Mouse (Mus musculus) mesoderm, embryonic 11.5 days (tissue): ENCODE measurements at regions not wholly inside any gene's neighbourhood (a gene's known extent, or its start where the extent isn't known, plus 50 kb on each side); places are given as distances from the start of the nearest gene placed in this dataset.
"Not testable (repeated sequence)": the region's sequence is repeated elsewhere in the genome, so short reads cannot be mapped to it uniquely, and the experiment has no call there.

Experiments used
- DNase-seq: peaks from one replicate; pipeline ENCODE4 v3.0.0-alpha.2; 2012; ENCODE audit warnings: low read depth, low spot score

DNA sequence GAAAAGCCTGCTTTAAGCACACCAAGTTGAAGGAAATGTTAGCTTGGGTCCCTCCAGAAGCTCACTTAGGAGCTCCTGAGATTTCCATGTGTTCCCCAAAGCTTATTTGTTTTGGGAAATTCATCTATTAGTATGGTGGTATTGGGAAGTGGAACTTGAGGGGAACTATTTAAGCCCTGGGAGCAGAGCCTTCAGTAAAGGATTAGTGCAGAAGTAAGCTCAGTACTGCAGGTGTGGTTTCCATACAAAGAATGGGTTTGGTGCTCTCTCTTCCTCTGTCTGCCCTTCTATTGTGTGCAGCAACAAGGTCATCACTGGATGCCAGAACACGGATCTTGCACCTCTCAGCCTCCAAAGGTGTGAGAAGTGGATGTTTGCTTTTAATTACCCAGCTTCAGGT lies 57.2 kb downstream of the Foxa2 start:
- DNase-seq = no peak

DNA sequence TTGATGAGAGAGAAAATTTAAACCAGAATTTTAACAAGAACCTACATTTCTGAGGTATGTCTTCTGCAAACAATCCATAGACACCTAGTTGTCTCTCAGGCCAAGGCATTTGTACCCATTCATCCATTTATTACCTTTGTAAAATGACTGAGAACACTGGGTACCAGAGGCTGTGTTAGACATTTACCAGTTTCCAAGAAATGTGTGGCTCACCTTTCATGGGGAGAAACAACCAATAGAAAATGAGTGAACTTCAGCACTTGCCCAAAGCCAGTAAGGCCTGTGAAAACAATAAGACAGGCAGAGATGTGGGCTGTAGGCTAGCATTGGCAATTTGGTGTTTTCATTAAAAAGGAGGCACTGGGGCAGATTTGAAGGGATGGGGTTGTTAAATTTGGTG lies 58.2 kb downstream of the Foxa2 start:
- DNase-seq = no peak

DNA sequence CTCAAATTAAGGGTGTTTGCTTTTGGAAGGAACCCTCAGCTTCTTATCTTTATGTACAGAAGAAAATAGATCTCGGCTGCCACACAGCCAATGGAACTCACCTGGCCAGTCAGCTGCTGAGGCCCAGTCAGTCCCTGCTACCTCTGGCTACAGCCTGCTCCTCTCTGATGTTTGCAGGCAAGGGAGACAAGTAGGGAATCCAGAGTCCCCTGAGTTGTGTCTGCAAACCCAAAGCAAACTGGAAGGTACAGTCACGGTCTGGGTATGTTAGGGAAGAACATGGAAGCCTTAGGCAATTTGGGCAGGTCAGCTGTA lies 61.6 kb downstream of the Foxa2 start:
- DNase-seq = no peak

DNA sequence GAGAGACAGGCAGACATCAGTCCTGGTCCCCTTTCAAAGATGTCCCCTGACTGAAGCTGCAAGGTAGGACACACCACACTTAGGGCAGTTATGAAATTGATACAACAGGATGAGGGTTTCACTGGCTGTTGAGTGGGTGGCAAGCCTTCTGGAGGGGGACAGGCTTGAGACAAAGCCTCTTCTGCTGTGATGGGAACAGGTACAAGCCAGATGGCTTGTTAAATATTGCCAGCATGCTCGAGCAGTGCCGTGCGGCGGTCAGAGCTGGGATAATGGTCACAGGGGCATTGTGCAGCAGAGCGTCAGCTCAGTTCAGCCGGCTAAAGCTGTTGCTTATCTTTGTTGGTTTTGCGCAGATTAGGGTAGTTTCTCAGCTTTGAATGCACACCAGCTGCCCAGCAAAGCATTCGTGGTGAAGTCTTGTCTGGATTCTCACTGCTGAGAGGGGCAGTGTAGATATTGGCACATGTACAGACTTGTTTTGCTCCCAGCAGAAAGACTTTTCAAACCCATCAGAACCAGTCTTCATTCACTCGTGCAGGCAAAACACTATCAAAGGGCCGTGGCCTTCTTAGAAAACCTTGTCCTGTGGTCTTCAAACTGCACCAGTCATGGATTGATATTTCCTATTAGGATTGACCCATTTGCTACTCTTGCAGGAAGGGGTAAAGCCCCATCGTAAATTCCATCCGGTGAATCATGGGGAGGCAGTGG lies 62.1 kb downstream of the Foxa2 start:
- no peak for DNase-seq

DNA sequence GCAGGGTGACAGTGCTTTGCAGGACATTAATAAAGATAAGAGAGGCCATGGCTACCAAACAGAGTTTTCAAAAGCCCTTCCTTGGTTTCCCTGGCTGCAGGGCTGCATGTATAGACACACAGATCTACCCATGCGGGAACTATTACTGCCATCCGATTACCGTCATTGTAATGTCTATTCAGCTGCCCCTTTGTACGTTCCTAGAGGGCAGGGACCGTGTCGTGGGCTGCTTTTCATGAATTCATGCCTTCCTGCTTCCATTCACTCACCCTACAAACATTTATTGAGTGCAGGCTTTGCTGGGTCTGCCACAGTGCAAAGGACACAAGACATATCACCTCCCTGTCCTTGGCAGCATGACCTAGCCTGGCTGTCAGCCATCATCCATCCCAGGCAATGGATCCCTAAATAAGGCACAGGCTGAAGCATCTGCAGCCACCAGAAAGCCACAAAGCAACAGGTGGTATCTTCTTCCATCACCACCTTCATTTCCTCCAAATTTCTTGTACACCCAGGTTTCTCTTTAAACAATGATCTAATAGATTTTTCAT lies 65.8 kb downstream of the Foxa2 start:
- peak; percentile 39 for DNase-seq

- DNase-seq = no peak
Observed at GRCm38 (mm10) chr2:147980408-147980807, 66.4 kb downstream of the Foxa2 start.

- no peak for DNase-seq
Observed at GRCm38 (mm10) chr2:147979660-147980364, 67.0 kb downstream of the Foxa2 start.

DNA sequence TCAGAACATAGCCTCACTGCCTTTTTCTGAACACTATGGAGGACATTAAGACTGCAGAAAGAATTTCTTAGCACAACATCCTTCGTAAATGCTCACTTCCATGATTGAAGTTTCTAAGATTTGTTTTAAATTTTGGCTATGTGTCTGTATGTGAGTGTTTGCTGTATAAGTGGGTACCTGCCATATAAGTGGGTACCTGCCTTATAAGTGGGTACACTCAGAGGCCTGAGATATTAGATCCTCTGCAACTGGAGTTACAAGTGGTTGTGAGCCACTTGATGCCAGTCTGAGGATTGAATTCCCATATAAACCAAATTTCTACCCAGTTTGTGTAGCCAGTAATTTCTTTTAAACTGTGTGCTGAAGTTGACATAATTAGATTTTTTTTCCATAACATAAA lies 67.8 kb downstream of the Foxa2 start:
- DNase-seq = no peak

DNA sequence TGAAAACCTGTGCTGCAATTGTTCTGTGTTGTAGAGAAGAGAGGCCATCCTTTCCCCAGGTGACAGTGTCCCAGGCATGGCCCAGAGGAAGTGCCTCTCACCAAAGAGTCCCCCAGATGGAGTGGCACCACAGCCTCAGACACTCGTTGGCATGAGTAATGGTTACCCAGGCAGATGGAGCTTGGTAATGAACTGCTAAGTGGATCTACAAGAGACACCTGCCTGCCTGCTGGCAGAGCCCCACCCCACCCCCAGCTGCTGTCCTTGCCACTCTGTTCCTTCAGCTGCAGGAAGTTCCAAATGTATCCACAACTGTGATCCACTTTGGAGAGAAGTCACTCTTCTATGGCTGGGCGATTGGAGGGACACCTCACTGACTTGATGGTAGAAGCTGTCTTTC lies 72.0 kb downstream of the Foxa2 start:
- DNase-seq = no peak

- peak; percentile 15 for DNase-seq
Observed at GRCm38 (mm10) chr2:147968671-147969070, 78.1 kb downstream of the Foxa2 start.

- no peak for DNase-seq
Observed at GRCm38 (mm10) chr2:147967829-147968529, 78.8 kb downstream of the Foxa2 start.

- not testable (repeated sequence) for DNase-seq
Observed at GRCm38 (mm10) chr2:147963284-147963683, 83.5 kb downstream of the Foxa2 start.

DNA sequence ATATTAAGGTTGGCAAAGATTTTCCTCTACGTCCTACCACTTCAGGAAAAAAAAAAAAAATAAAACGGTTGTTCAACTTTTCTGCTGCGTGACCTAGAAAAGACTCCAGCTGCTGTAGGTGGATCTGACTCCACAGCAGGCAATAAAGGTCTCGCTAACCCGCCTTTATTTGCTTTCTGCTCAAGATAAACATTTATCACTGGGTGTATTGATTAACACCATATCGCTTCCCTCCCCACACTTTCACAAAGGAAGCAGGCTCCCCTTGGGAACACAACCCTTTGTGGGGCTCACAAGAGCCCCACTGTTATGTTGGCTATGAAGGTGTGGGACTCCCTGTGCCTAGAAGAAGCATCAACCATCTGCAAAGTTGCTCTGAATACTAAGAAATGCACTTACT lies 85.1 kb downstream of the Foxa2 start:
- no peak for DNase-seq

DNA sequence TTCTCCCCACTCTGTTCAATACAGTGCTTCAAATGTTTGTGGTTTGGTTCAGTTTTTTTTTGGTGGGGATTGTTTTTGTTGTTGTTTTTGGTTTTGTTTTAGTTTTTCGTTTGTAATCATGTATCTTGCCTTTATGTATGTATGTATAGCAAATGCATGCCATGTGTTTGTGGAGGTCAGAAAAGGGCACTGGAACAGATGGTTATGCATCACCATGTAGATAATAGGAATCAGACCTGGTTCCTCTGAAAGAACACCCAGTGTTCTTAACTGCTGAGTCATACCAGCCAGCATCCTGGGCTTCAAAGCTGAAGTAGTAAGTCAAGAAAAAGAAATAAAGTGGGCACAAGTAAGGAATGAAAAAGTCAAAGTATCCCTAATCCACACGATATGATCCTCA lies 92.6 kb downstream of the Foxa2 start:
- no peak for DNase-seq

DNA sequence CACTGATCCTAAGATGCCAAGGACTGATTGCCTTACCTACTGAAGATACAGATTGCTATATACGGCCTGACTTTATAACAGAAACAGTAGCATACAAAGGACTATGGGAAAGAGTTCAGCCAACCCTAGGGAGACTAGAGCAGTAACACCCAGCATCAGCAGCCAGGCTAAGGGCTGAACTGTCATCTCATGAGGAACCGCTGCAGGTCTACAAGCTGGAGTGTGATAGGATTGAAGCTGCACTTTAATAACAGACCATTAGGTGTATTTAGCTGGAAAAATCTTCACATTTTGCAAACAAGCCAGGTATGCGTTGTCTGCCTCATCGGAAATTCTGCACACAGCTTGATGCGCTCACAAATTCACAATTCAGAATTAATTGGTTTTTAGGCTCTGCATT lies 95.5 kb downstream of the Foxa2 start:
- no peak for DNase-seq

DNA sequence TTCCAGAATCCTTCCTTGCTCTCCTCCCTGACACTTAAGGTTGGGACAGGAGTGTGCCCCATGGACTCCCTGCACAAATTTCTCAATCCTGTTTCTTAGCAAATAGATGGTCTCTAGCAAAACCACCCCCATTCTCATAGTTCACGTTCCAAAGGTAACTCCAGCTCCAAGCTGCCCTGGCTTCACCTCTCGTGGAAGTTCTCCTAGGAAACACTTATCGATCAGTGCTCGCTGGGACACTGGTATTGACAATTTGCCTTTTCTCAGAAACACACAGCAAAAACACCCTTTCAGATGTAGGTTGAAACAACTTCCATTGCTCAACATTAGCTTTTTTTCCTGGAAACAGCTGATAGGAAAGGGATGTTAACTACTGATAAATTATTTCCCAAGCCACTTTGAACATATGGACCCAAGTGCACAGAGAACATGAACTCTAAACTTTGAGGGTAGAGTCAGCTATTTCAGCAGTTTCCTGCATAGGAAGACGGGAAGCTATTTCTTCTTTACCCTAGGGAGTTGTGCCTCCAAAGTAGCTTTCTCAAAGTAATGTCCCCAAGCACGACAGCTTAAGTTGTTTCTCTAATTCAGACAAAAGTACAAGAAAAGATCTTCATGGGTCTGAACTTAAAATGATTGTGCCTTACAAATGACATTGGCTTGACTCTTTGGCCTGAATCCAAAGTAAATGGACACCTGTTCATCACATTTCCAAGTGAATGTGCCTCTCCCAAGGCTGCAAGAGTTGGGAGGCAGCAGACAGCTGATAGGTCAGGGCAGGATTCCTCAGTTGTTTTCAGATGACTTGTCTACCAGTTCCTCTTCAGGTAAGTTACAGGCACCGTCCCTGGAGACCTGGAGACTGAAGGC lies 102.4 kb downstream of the Foxa2 start:
- no peak for DNase-seq

GRCm38 (mm10) chr2:147942591-147942990 lies 104.2 kb downstream of the Foxa2 start:
- no peak for DNase-seq

DNA sequence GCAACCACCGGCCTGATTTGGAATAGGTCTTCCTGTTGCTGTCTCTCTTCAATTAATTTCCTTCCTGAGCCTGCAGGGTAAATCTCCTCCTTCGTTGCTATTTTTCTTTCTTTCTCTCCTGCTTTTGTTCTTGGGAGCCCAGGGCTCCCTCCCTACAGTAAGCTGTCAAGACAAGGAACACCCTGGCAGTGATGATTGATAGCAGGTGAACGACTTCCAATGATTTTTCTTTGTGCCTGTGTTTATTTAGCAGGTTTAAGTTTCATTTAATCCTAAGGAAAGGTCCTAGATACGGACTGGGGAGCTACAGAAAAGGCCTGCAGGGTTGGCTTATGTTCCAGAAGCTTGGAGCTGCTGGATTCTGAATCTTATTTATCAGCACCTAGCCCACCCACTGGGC lies 105.5 kb downstream of the Foxa2 start:
- no peak for DNase-seq

DNA sequence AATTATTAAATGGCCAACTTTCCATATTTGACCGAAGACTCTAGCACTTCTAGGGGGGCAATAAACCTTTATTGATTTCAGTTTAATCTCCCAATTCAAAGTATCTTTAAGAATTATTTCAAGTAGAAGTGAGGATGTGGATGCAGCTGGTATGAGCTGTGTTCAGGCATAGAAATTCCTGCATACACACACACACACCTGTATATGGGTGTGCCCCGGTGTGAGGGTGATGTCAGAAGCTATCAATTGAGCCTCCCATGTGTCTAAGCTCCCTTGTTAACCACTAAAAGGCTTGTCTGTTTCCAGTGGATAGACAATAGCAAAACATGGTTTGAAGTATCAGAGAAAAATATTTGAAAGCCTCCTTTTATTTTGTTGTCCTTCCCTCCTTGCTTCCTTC lies 114.3 kb downstream of the Foxa2 start:
- no peak for DNase-seq

DNA sequence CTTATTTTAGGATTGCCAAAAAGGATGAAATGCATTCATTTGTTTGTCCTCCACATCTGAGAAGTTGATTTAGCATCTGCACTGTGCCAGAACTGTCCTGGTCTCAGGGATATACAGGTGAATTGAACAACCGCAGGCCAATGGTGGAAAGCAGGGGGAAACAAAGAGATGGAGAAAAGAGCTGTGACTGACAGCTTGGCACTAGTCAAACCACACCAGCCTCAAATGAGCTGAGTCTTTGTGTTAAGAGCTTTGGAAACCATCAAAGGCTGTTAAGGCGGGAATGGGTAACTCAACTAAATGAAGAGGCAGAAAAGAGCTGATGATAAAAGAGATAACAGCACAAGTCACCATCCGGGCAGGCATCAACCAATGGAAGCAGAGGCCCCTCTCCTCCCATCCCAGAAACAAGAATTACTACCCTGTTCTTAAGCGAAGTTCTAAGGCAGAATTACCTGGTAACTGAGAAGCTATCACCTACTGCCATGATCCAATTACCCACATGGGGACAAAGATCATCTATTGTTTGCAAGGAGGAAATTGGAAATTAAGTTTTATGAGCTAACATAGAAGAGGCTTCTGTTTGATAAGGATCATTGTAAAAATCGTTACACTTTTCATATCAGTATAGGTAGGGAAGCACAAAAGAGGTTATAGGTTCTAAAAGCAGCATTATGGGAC lies 117.6 kb downstream of the Foxa2 start:
- DNase-seq = no peak
